Mouse (Mus musculus) G1E (cell line): ENCODE measurements around the gene Zfp595.

Experiments used
- CTCF ChIP-seq: IDR thresholded peaks from 2 replicates; pipeline ENCODE4 v1.5.1; 2012; ENCODE audit warnings: low read depth, low read length, inconsistent platforms, mixed read lengths
- GATA1 ChIP-seq: IDR thresholded peaks from 2 replicates; pipeline ENCODE4 v1.6.1; 2012; ENCODE audit warnings: borderline replicate concordance, low read length, inconsistent platforms, mixed read lengths
- GATA2 ChIP-seq: IDR thresholded peaks from 2 replicates; pipeline ENCODE4 v1.6.1; 2012; ENCODE audit warnings: low read depth, low read length, inconsistent platforms, borderline replicate concordance
- TAL1 ChIP-seq: conservative IDR thresholded peaks from 2 replicates; pipeline ENCODE4 v1.6.1; 2012; ENCODE audit warnings: low read depth, low read length, inconsistent platforms, mixed read lengths

- TF ChIP-seq CTCF, result no peak
- TF ChIP-seq TAL1, result no peak
- TF ChIP-seq GATA1, result no peak
- no peak for TF ChIP-seq GATA2
Measured at GRCm38 (mm10) chr13:67305822-67306672, 26.3 kb downstream of the Zfp595 start, which contains the start of gene Zfp457.
